Mouse (Mus musculus) myocyte (in vitro differentiated cells): ENCODE results near the gene Lrp1. TPM values are rescaled to one million over a fixed set of nuclear protein-coding genes. Genes with fewer than 3 reads are reported as not detected.

Experiments used
- H3K27me3 ChIP-seq: one replicate; pipeline ENCODE4 v1.6.1; 2011; ENCODE audit not compliant: control insufficient read depth, insufficient read depth, insufficient read length
- H3K36me3 ChIP-seq: one replicate; pipeline ENCODE4 v1.6.1; 2011; ENCODE audit not compliant: control insufficient read depth, insufficient read depth
- H3K4me2 ChIP-seq: one replicate; pipeline ENCODE4 v1.6.1; 2011; ENCODE audit warnings: low read depth, control low read depth
- H3K4me3 ChIP-seq: one replicate; pipeline ENCODE4 v1.5.1; 2011; ENCODE audit warnings: mild to moderate bottlenecking, control low read depth, moderate library complexity
- H3K79me2 ChIP-seq: one replicate; pipeline ENCODE4 v1.6.1; 2011; ENCODE audit not compliant: control insufficient read depth, insufficient read depth
- H3ac ChIP-seq: one replicate; pipeline ENCODE4 v1.6.1; 2011; ENCODE audit not compliant: control insufficient read depth, insufficient read length
- CEBPB ChIP-seq: IDR thresholded peaks from 2 replicates; pipeline ENCODE4 v1.6.1; 2011; ENCODE audit warnings: mild to moderate bottlenecking, moderate library complexity; ENCODE audit not compliant: poor library complexity, insufficient read depth, severe bottlenecking
- E2F4 ChIP-seq: IDR thresholded peaks from one replicate; pipeline ENCODE4 v1.6.1; 2011; ENCODE audit warnings: mild to moderate bottlenecking, control low read depth, moderate library complexity; ENCODE audit not compliant: insufficient read depth
- MAX ChIP-seq: IDR thresholded peaks from one replicate; pipeline ENCODE4 v1.6.1; 2011; ENCODE audit warnings: low read depth, mild to moderate bottlenecking, control low read depth
- MYOD1 ChIP-seq, 3 experiments: IDR thresholded peaks; one replicate each; pipeline ENCODE4 v1.6.1; 2011; ENCODE audit warnings: control low read depth in 2 of 3, low read depth in 2 of 3, mild to moderate bottlenecking in 2 of 3, moderate library complexity in 1 of 3; ENCODE audit not compliant: insufficient read length in 2 of 3, control insufficient read depth in 1 of 3
- MYOG ChIP-seq, 3 experiments: IDR thresholded peaks; one replicate each; pipeline ENCODE4 v1.6.1; 2011; ENCODE audit warnings: control low read depth in 2 of 3, low read depth in 2 of 3, mild to moderate bottlenecking in 2 of 3; ENCODE audit not compliant: insufficient read length in 2 of 3, control insufficient read depth in 1 of 3, insufficient read depth in 1 of 3
- POLR2A ChIP-seq: IDR thresholded peaks from one replicate; pipeline ENCODE4 v1.6.1; 2011; ENCODE audit warnings: low read depth, mild to moderate bottlenecking, control low read depth, moderate library complexity; ENCODE audit not compliant: insufficient read length
- POLR2AphosphoS2 ChIP-seq: IDR thresholded peaks from one replicate; pipeline ENCODE4 v1.6.1; 2011; ENCODE audit warnings: low read depth, control low read depth; ENCODE audit not compliant: insufficient read length
- REST ChIP-seq: IDR thresholded peaks from one replicate; pipeline ENCODE4 v1.6.1; 2011; ENCODE audit warnings: mild to moderate bottlenecking, control low read depth, moderate library complexity; ENCODE audit not compliant: insufficient read depth, insufficient read length
- SRF ChIP-seq: IDR thresholded peaks from one replicate; pipeline ENCODE4 v1.6.1; 2011; ENCODE audit warnings: low read depth; ENCODE audit not compliant: control insufficient read depth, insufficient read length
- TCF12 ChIP-seq: IDR thresholded peaks from one replicate; pipeline ENCODE4 v1.6.1; 2011; ENCODE audit warnings: mild to moderate bottlenecking, control low read depth; ENCODE audit not compliant: poor library complexity, insufficient read depth, severe bottlenecking
- TCF3 ChIP-seq: IDR thresholded peaks from one replicate; pipeline ENCODE4 v1.6.1; 2011; ENCODE audit warnings: low read depth, control low read depth; ENCODE audit not compliant: insufficient read length
- USF1 ChIP-seq: IDR thresholded peaks from one replicate; pipeline ENCODE4 v1.6.1; 2011; ENCODE audit warnings: low read depth, mild to moderate bottlenecking, control low read depth, moderate library complexity
- polyA plus RNA-seq: library from polyadenylated mRNA; unstranded; fragments of >200 nt; fragmentation: generic; extraction: Trizol; gene quantifications from one replicate; pipeline ENCODE4 v1.2.1, GENCODE M21; 2012; ENCODE audit warnings: missing spikeins

Lrp1 gene
- polyA plus RNA-seq, 1 experiment = 244 TPM

GRCm38 (mm10) chr10:127583649-127584048 lies 37.3 kb downstream of the Lrp1 start:
- H3K36me3 ChIP-seq = peaks cover 50% of the 10 kb centered on the region
- TF ChIP-seq MYOD1 (IDR thresholded peaks at IDR 0.05; ENCODE audit: control insufficient read depth in 1 of 3, insufficient read length in 2 of 3, low read depth in 2 of 3) (peak in 2 of 3 experiments; percentile 11 to 72), E2F4 (no peak), REST (no peak), MYOG (IDR thresholded peaks at IDR 0.05; ENCODE audit: control insufficient read depth in 1 of 3, insufficient read depth in 1 of 3, insufficient read length in 2 of 3, low read depth in 2 of 3) (peak in 1 of 3 experiments; percentile 77)
- H3K4me3 ChIP-seq = no peak overlapping the region
- no peak overlapping the region for H3ac ChIP-seq
- no peaks in the 10 kb centered on the region for H3K79me2 ChIP-seq
- H3K4me2 ChIP-seq = no peak overlapping the region
- H3K27me3 ChIP-seq = no peaks in the 10 kb centered on the region

DNA sequence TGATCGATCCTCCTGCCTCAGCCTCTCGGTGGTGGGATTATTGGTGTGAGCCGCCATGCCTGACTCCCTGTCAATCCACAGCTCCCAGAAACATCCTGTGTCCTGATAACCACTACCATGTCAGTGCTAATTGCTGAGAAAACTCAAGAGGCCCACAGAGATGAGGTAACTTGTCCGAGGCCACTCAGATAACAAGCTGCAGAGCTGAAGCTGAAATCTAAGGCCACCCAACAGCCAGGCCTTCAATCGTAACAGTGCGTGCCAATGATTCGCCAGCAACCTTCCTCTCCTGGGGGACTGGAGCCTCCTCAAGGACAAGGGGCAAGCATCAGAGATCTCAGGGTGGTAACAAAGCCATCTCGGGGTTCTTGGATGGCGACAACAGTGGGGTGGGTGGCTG lies 39.7 kb downstream of the Lrp1 start:
- H3ac ChIP-seq = no peak overlapping the region
- TF ChIP-seq E2F4 (no peak), CEBPB (no peak), MYOG (IDR thresholded peaks at IDR 0.05; ENCODE audit: control insufficient read depth in 1 of 3, insufficient read depth in 1 of 3, insufficient read length in 2 of 3, low read depth in 2 of 3) (no peak), MYOD1 (IDR thresholded peaks at IDR 0.05; ENCODE audit: control insufficient read depth in 1 of 3, insufficient read length in 2 of 3, low read depth in 2 of 3) (no peak), USF1 (no peak), SRF (no peak), REST (no peak)
- H3K79me2 ChIP-seq = no peaks in the 10 kb centered on the region
- H3K27me3 ChIP-seq = no peaks in the 10 kb centered on the region
- H3K4me3 ChIP-seq = no peak overlapping the region
- H3K4me2 ChIP-seq = no peak overlapping the region
- H3K36me3 ChIP-seq = peaks cover 44% of the 10 kb centered on the region

- Histone ChIP-seq H3ac (no peak overlapping the region), H3K79me2 (peaks cover 2% of the 10 kb centered on the region), H3K27me3 (no peaks in the 10 kb centered on the region), H3K36me3 (peaks cover 54% of the 10 kb centered on the region), H3K4me2 (no peak overlapping the region), H3K4me3 (no peak overlapping the region)
- TF ChIP-seq USF1 (no peak), MYOD1 (IDR thresholded peaks at IDR 0.05; ENCODE audit: control insufficient read depth in 1 of 3, insufficient read length in 2 of 3, low read depth in 2 of 3) (no peak), TCF12 (no peak), REST (no peak), SRF (no peak), MYOG (IDR thresholded peaks at IDR 0.05; ENCODE audit: control insufficient read depth in 1 of 3, insufficient read depth in 1 of 3, insufficient read length in 2 of 3, low read depth in 2 of 3) (no peak), TCF3 (no peak)
Observed at GRCm38 (mm10) chr10:127577982-127578381, 43.0 kb downstream of the Lrp1 start.

DNA sequence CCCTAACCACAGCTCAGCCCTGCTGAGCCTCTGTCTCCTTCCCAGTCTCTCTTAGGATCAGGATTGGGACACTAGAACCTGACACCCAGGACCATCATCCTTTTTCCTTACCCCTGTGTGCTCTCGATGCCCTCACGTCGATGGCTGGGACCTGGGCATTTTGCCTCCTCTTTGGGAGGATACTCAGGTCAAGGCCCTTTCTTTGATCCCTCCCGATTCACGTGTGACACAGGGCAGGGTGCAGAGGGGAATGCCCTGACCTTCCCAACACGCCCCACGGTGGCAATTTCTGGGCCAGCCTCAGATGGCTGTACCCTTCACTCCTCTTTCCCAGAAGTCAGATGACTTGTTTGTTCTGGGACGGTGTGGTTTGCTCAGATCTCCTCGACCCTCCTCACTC lies 43.8 kb downstream of the Lrp1 start:
- TF ChIP-seq SRF = no peak
- no peak for TF ChIP-seq CEBPB
- TF ChIP-seq REST = no peak
- no peak for TF ChIP-seq POLR2AphosphoS2
- no peak for TF ChIP-seq POLR2A
- no peak for TF ChIP-seq TCF12
- no peak for TF ChIP-seq MYOG (IDR thresholded peaks at IDR 0.05; ENCODE audit: control insufficient read depth in 1 of 3, insufficient read depth in 1 of 3, insufficient read length in 2 of 3, low read depth in 2 of 3)
- no peak for TF ChIP-seq USF1
- TF ChIP-seq MYOD1 (IDR thresholded peaks at IDR 0.05; ENCODE audit: control insufficient read depth in 1 of 3, insufficient read length in 2 of 3, low read depth in 2 of 3) = no peak
- TF ChIP-seq E2F4 = no peak
- TF ChIP-seq MAX = no peak
- no peak for TF ChIP-seq TCF3
- Histone ChIP-seq H3K27me3 (no peaks in the 10 kb centered on the region), H3K4me3 (no peak overlapping the region), H3K4me2 (no peak overlapping the region), H3ac (no peak overlapping the region), H3K36me3 (peaks cover 58% of the 10 kb centered on the region), H3K79me2 (peaks cover 2% of the 10 kb centered on the region)

DNA sequence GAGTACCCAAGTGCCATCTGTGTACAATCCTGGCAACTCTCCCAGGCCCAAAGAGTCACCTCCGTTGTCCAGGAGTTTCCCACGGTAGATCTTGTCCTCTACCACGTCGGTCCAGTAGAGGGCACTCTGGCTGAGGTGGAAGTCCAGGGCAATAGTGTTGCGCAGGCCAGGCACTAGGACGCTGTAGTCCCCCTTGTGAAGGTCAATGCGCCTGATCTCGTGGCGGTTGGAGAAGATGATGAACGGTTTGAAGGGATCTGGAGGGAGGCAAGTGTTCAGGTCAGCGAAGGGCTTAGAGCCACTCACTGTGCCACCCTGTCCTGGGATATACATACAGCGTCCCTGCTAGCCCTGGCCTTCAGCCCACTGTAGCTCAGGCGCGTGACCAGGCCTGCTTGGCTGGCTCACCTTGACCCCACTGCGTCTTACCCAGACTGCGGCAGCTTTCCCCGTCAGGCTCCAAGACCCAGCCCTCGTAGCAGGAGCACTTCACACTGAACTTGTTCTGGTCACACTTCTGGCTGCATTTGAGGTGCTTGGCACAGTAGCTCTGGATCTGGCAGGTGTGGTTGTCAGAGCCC lies 44.5 kb downstream of the Lrp1 start:
- H3K79me2 ChIP-seq = peaks cover 2% of the 10 kb centered on the region
- TF ChIP-seq TCF12 (no peak), REST (no peak), SRF (no peak), CEBPB (no peak), E2F4 (no peak), MYOD1 (IDR thresholded peaks at IDR 0.05; ENCODE audit: control insufficient read depth in 1 of 3, insufficient read length in 2 of 3, low read depth in 2 of 3) (no peak), POLR2AphosphoS2 (peak; percentile 9)
- no peak overlapping the region for H3K4me3 ChIP-seq
- H3K27me3 ChIP-seq = no peaks in the 10 kb centered on the region
- H3ac ChIP-seq = no peak overlapping the region
- H3K36me3 ChIP-seq = peaks cover 62% of the 10 kb centered on the region
- H3K4me2 ChIP-seq = no peak overlapping the region
